Mouse (Mus musculus): ENCODE measurements around the gene AC140267.1.

AC140267.1 gene

GRCm38 (mm10) chr15:80235535-80235934 is at the start of gene AC140267.1:
Gene AC140267.1, plus strand, starts transcription at chr15:80235835.
- DNase-seq (ENCODE audit: low spot score) = no peak

- DNase-seq (ENCODE audit: low spot score) = no peak
Observed at GRCm38 (mm10) chr15:80188927-80189326, 46.7 kb upstream of the AC140267.1 start.

GRCm38 (mm10) chr15:80190075-80190474 is 45.6 kb upstream of the AC140267.1 start:
- no peak for DNase-seq (ENCODE audit: low spot score)

- DNase-seq (ENCODE audit: low spot score) = no peak
Observed at GRCm38 (mm10) chr15:80191585-80192245, 43.9 kb upstream of the AC140267.1 start.

- no peak for DNase-seq (ENCODE audit: low spot score)
Observed at GRCm38 (mm10) chr15:80192246-80192585, 43.4 kb upstream of the AC140267.1 start.

GRCm38 (mm10) chr15:80192847-80193246 is 42.8 kb upstream of the AC140267.1 start:
- DNase-seq (ENCODE audit: low spot score) = no peak

GRCm38 (mm10) chr15:80199556-80199955 is 36.1 kb upstream of the AC140267.1 start:
- DNase-seq (ENCODE audit: low spot score) = no peak

GRCm38 (mm10) chr15:80202111-80202775 is 33.4 kb upstream of the AC140267.1 start:
- no peak for DNase-seq (ENCODE audit: low spot score)

- DNase-seq (ENCODE audit: low spot score) = no peak
Observed at GRCm38 (mm10) chr15:80203406-80203805, 32.2 kb upstream of the AC140267.1 start.

- DNase-seq (ENCODE audit: low spot score) = no peak
Observed at GRCm38 (mm10) chr15:80206057-80206565, 29.5 kb upstream of the AC140267.1 start.

- DNase-seq (ENCODE audit: low spot score) = no peak
Observed at GRCm38 (mm10) chr15:80208446-80208845, 27.2 kb upstream of the AC140267.1 start.

GRCm38 (mm10) chr15:80213688-80214087 is 21.9 kb upstream of the AC140267.1 start:
- no peak for DNase-seq (ENCODE audit: low spot score)

- no peak for DNase-seq (ENCODE audit: low spot score)
Observed at GRCm38 (mm10) chr15:80215716-80216479, 19.7 kb upstream of the AC140267.1 start.

- no peak for DNase-seq (ENCODE audit: low spot score)
Observed at GRCm38 (mm10) chr15:80216480-80216820, 19.2 kb upstream of the AC140267.1 start.

- no peak for DNase-seq (ENCODE audit: low spot score)
Observed at GRCm38 (mm10) chr15:80217476-80217875, 18.2 kb upstream of the AC140267.1 start.

- no peak for DNase-seq (ENCODE audit: low spot score)
Observed at GRCm38 (mm10) chr15:80219211-80219610, 16.4 kb upstream of the AC140267.1 start.

GRCm38 (mm10) chr15:80219705-80220657 is 15.7 kb upstream of the AC140267.1 start:
- no peak for DNase-seq (ENCODE audit: low spot score)

- DNase-seq (ENCODE audit: low spot score) = no peak
Observed at GRCm38 (mm10) chr15:80221031-80221430, 14.6 kb upstream of the AC140267.1 start.

GRCm38 (mm10) chr15:80223751-80224150 is 11.9 kb upstream of the AC140267.1 start:
- no peak for DNase-seq (ENCODE audit: low spot score)

GRCm38 (mm10) chr15:80225208-80225607 is 10.4 kb upstream of the AC140267.1 start:
- peak; percentile 43 for DNase-seq (ENCODE audit: low spot score)

- no peak for DNase-seq (ENCODE audit: low spot score)
Observed at GRCm38 (mm10) chr15:80225796-80226195, 9.8 kb upstream of the AC140267.1 start.

All from ovary, adult 18-20 months (tissue).